In the genomic region with DNA sequence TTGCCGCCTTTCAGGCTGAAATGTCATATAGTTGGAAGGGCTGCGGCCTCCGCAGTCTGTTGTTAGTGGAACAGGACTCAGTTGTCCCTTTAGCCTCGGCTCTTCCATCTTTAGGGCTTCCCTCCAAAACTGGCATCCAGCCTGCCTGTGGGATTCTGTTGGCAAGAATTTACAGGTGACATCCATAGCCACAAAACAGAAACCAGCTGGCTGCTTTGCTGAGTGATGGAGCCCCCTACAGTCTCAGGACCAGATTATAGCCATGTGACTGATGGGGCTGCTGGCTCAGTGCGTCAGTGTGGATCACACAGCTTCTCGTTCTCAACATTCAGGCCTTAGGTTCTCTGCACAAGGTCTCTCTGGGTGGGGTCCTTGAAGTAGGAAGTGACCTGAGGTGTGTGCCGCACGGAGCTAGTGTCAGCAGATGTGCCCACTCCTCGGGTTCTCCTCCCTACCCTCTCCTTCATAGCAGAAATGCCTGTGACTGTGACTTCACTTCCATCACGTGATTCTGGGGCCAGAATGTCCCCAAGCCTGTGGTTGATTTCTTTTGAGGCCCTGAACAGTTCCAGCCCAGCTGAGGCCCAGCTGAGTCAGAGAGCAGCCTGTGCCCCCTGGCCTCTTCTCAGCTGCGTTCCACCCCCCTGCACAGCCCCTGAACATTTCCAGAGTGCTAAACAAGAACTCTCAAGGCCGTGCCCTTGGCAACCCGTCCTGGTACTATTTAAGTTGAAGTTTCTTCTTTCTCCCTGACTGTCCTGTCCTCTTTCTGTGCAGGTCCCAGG, we compare ENCODE assay signal across 8 mouse cellular contexts. TPM values are rescaled to one million over a fixed set of nuclear protein-coding genes. Genes with fewer than 3 reads are reported as not detected.
DNase-seq lines count a peak whose midpoint lies in the region; ATAC-seq and TF ChIP-seq lines count a peak whose summit lies in the region.

No protein-coding gene starts in this region.

- H3K4me1 ChIP-seq in forebrain, embryonic 14.5 days (ENCODE audit: control insufficient read depth, insufficient read depth, low read length): no peaks in the 10 kb centered on the region
- H3K4me1 ChIP-seq in forebrain, embryonic 11.5 days (replicated peaks; ENCODE audit: control insufficient read depth, insufficient read depth, low read length): 0 out of 2 replicates have a peak, but pooled peaks cover 1% of the 10 kb centered on the region
- H3K4me1 ChIP-seq in lung, postnatal 0 days (ENCODE audit: insufficient read depth, low read depth, low read length): no peaks in the 10 kb centered on the region

- TF ChIP-seq EP300 in lung, postnatal 0 days (IDR thresholded peaks at IDR 0.05): no peak

- TF ChIP-seq CTCF in lung, postnatal 0 days (IDR thresholded peaks at IDR 0.05): peak; percentile 8; the same call in 1 of the 2 replicates

- H3K9me3 ChIP-seq in forebrain, embryonic 14.5 days (replicated peaks; ENCODE audit: control insufficient read depth, low read length): no peaks in the 10 kb centered on the region
- H3K9me3 ChIP-seq in forebrain, embryonic 11.5 days (ENCODE audit: control insufficient read depth, low read length): no peaks in the 10 kb centered on the region
- no peaks in the 10 kb centered on the region for H3K9me3 ChIP-seq in lung, postnatal 0 days (ENCODE audit: low read length)

- DNase-seq in forebrain, embryonic 14.5 days (ENCODE audit: low spot score): peak; percentile 51
- no peak for DNase-seq in forebrain, embryonic 11.5 days (ENCODE audit: low spot score)
- DNase-seq in lung, postnatal 0 days (ENCODE audit: low spot score): peak; percentile 24
- no peak for DNase-seq in lung, postnatal 4 days
- DNase-seq in cerebellum, adult 9-11 months: peak; percentile 64
- no peak for DNase-seq in embryo, embryonic 10 days (ENCODE audit: low spot score)
- DNase-seq in testis, postnatal 10 days (ENCODE audit: low spot score): no peak

- H3K9ac ChIP-seq in forebrain, embryonic 14.5 days (ENCODE audit: low read length): no peak overlapping the region
- H3K9ac ChIP-seq in forebrain, embryonic 11.5 days (ENCODE audit: low read length): no peak overlapping the region
- no peak overlapping the region for H3K9ac ChIP-seq in lung, postnatal 0 days (replicated peaks; ENCODE audit: low read depth)

- H3K4me2 ChIP-seq in forebrain, embryonic 14.5 days (ENCODE audit: low read length): no peak overlapping the region
- H3K4me2 ChIP-seq in forebrain, embryonic 11.5 days (ENCODE audit: low read depth, low read length, severe bottlenecking): no peak overlapping the region
- no peak overlapping the region for H3K4me2 ChIP-seq in lung, postnatal 0 days (replicated peaks; ENCODE audit: low read depth, low read length)

- H3K27me3 ChIP-seq in forebrain, embryonic 14.5 days (replicated peaks; ENCODE audit: control insufficient read depth, insufficient read depth, low read length): no peaks in the 10 kb centered on the region
- H3K27me3 ChIP-seq in forebrain, embryonic 11.5 days (ENCODE audit: control insufficient read depth, insufficient read depth, low read length): no peaks in the 10 kb centered on the region
- H3K27me3 ChIP-seq in lung, postnatal 0 days (replicated peaks; ENCODE audit: insufficient read depth, low read length): no peaks in the 10 kb centered on the region

- peaks cover 3% of the 10 kb centered on the region; the same call in 1 of the 2 replicates for H3K36me3 ChIP-seq in forebrain, embryonic 14.5 days (ENCODE audit: control insufficient read depth, insufficient read depth, low read length)
- H3K36me3 ChIP-seq in forebrain, embryonic 11.5 days (ENCODE audit: control insufficient read depth, insufficient read depth, low read length): no peaks in the 10 kb centered on the region
- H3K36me3 ChIP-seq in lung, postnatal 0 days (ENCODE audit: insufficient read depth, low read length): no peaks in the 10 kb centered on the region

- 74% methylated on average over 13 of the region's 13 CpGs for WGBS in forebrain, embryonic 14.5 days
- 78% methylated on average over 13 of the region's 13 CpGs for WGBS in forebrain, embryonic 11.5 days
- WGBS in lung, postnatal 0 days: 67% methylated on average over 13 of the region's 13 CpGs

- H3K4me3 ChIP-seq in forebrain, embryonic 14.5 days (ENCODE audit: low read depth, low read length): no peak overlapping the region
- no peak overlapping the region for H3K4me3 ChIP-seq in forebrain, embryonic 11.5 days (ENCODE audit: low read depth, low read length)
- no peak overlapping the region for H3K4me3 ChIP-seq in lung, postnatal 0 days (ENCODE audit: low read depth, low read length)

- H3K27ac ChIP-seq in forebrain, embryonic 14.5 days (ENCODE audit: low read depth, low read length): no peak overlapping the region
- no peak overlapping the region for H3K27ac ChIP-seq in forebrain, embryonic 11.5 days (ENCODE audit: low read depth, low read length)
- H3K27ac ChIP-seq in lung, postnatal 0 days (ENCODE audit: low read length): no peak overlapping the region

- ATAC-seq in forebrain, embryonic 14.5 days: peak; percentile 54
- no peak for ATAC-seq in forebrain, embryonic 11.5 days (replicated peaks; ENCODE audit: low FRiP score)
- ATAC-seq in lung, postnatal 0 days: peak; percentile 52
- 0 out of 2 replicates have a peak, but pooled peaks have one; percentile 9 for ATAC-seq in megakaryocyte progenitor cell, adult 5-6 weeks (replicated peaks; ENCODE audit: poor library complexity)

RNA-seq across cellular contexts. Expression of a gene that starts 55.3 kb away (rescaled TPM):
- polyA plus RNA-seq in forebrain, embryonic 14.5 days (2014; fragmentation: Nextera tagmentation; extraction: Ambion mirVana): 107 and 121 TPM in 2 replicates
- 192 and 209 TPM in 2 replicates for polyA plus RNA-seq in forebrain, embryonic 11.5 days (2014; fragmentation: Nextera tagmentation; extraction: Ambion mirVana)
- 143 and 167 TPM in 2 replicates for polyA plus RNA-seq in lung, postnatal 0 days (2015; fragmentation: Nextera tagmentation; extraction: Ambion mirVana)
- total RNA-seq in megakaryocyte progenitor cell, adult 5-6 weeks (2015): 95.2 and 95.3 TPM in 2 replicates
- total RNA-seq in megakaryocyte progenitor cell, adult 5-6 weeks (2017): 212 and 232 TPM in 2 replicates

Comparison
In these comparisons a context has a peak if more than half of its experiments do, and no peak if none do; other contexts are left out.
1. DNase-seq: peak in forebrain, embryonic 14.5 days (single experiment), lung, postnatal 0 days (single experiment) and cerebellum, adult 9-11 months (single experiment); none in forebrain, embryonic 11.5 days (single experiment), lung, postnatal 4 days (0 of 2), embryo, embryonic 10 days (single experiment) and testis, postnatal 10 days (single experiment).